Mouse (Mus musculus): Measurements from ENCODE around the gene Wdr48.

Wdr48 gene

GRCm38 (mm10) chr9:119894339-119895009 is at the start of gene Wdr48:
TSS of gene Wdr48 (plus strand) at chr9:119894878.
- CTCF ChIA-PET = no interaction called here

- CTCF ChIA-PET = no interaction called here
Measured at GRCm38 (mm10) chr9:119847187-119847586, 47.5 kb upstream of the Wdr48 start.

- CTCF ChIA-PET = no interaction called here
Measured at GRCm38 (mm10) chr9:119848671-119849070, 46.0 kb upstream of the Wdr48 start.

DNA sequence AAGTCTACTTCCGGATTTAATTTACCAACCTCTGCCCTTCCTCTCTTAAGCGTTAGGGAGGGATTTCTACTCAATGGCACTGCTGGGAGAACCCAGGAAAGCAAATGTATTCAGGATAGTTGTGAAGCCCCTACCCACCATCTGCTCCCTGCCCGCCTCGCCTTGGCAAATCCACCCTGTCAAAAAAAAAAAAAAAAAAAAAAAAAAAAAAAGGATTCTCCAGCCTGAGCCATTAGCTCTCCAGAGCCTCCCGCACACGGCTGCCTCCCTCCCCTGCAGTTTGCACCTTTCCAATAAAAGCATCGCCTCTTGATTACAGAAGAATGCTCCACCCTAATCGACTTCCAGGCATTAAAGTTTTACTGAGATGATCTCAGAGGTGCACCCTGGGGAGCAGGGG is 45.5 kb upstream of the Wdr48 start:
- CTCF ChIA-PET = no interaction called here

DNA sequence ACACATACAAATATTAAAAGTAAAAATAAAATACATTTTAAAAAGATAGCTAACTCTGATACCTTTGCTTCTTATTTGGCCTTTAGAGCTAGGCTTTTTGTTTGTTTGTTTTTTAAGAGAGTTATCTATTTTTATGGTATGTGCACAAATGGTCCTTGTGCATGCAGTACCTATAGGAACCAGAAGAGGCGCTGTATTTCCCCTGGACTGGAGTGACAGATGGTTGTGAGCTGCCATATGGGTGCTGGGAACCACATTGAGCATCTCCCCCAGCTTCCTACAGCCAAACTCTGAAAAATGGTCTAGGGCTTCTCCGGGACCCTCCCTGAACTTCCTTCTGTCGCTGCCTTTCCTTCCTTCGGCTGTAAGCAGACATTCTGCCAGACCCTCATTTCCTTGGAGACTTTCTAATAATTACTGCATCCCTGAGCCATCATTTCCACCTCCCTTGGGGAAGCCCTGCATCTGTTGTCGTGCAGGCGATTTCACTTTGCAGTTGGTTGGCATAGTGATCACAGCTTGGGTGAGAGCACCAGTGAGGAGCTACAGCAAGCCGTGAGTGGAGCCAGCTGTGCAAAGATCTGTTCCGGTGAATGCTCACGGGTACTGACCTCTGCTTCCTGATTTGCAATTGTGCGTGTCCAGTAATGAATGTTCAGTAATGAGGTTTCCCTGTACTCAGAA is 42.2 kb upstream of the Wdr48 start:
- CTCF ChIA-PET = interaction anchor here (0.7 kb wide), 1 partner anchor 1855 kb away, joined by 3 read pairs; no protein-coding TSS in a partner anchor

- CTCF ChIA-PET = interaction anchor here (0.7 kb wide), 1 partner anchor 1856 kb away, joined by 3 read pairs; no protein-coding TSS in a partner anchor
Measured at GRCm38 (mm10) chr9:119853071-119853846, 41.4 kb upstream of the Wdr48 start.

- CTCF ChIA-PET = no interaction called here
Measured at GRCm38 (mm10) chr9:119854170-119854569, 40.5 kb upstream of the Wdr48 start.

DNA sequence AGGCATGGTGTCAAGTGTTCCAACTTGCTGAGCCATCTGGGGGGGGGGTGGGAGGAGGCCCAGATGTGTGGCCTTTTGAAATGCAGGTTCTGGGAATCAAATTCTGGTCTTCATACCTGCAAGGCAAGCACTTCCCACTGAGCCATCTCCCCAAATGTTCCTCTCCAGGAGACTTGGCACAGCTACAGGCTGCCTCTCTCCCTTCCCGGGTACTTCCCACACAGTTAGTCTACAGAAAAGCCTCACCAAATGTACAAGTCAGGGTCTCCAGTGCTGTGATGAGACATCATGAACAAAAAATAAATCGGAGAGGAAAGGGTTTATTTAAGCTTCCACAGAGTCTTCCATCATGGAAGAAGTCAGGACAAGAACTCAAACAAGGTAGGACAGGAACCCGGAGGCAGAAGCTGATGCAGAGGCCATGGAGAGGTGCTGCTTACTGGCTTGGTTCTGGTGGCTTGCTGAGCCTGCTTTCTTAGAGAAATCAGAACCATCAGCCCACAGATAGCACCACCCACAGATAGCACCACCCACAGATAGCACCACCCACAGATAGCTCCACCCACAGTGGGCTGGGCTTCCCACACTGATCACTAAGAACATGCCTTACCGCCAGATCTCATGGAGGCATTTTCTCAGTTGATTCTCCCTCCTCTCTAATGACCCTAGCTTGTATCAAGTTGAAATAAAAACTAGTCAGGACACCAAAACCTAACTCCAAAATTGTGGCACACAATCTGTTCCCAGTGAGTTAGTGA is 7.4 kb upstream of the Wdr48 start:
- CTCF ChIA-PET = interaction anchor here (0.5 kb wide), 1 partner anchor 145 kb away, joined by 5 read pairs; no protein-coding TSS in a partner anchor

DNA sequence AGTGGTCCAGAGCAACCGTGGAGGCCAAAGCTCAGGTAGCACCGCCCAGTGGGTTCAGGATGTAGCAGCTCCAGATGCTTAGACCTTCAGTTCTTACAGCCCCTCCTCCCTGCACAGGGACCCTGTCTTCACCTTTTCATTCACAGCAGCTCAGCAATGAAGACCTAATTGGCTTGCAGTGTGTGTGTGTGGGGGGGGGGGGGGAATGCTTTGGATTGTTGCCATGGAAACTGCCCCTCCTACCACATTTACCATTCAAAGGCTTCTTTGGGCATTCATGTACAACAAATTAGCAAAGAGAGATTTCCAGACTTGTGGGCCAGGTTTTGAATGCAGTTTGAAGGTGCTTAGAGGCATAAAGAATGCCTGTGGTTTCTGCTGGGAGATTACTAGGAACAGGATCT is 5.8 kb upstream of the Wdr48 start:
- CTCF ChIA-PET = interaction anchor here (0.6 kb wide), 2 partner anchors 15 to 313 kb away, joined by 5 read pairs; no protein-coding TSS in a partner anchor

GRCm38 (mm10) chr9:119889446-119889845 is 5.2 kb upstream of the Wdr48 start:
- CTCF ChIA-PET = interaction anchor here (0.6 kb wide), 1 partner anchor 14 kb away, joined by 5 read pairs; no protein-coding TSS in a partner anchor

- CTCF ChIA-PET = no interaction called here
Measured at GRCm38 (mm10) chr9:119890692-119891091, 4.0 kb upstream of the Wdr48 start.

DNA sequence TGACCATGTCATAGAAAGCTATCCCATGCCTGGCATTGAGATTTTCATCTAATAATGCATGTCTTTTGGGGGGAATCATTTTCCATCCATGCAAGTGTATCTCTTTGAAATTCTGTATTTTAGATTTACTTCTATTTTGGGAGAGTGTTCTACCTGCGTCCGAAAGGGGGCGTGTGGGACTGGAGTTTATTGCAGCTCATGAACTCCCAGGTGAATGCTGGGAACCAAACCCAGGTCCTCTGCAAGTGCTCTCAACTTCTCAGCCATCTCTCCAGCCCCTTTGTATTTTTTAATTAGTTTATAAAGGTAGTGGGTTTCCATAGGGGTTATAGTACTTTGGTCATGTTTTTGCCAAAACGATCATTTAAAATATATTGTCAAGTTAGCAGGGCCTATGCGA is 797 bp upstream of the Wdr48 start:
- CTCF ChIA-PET = no interaction called here

DNA sequence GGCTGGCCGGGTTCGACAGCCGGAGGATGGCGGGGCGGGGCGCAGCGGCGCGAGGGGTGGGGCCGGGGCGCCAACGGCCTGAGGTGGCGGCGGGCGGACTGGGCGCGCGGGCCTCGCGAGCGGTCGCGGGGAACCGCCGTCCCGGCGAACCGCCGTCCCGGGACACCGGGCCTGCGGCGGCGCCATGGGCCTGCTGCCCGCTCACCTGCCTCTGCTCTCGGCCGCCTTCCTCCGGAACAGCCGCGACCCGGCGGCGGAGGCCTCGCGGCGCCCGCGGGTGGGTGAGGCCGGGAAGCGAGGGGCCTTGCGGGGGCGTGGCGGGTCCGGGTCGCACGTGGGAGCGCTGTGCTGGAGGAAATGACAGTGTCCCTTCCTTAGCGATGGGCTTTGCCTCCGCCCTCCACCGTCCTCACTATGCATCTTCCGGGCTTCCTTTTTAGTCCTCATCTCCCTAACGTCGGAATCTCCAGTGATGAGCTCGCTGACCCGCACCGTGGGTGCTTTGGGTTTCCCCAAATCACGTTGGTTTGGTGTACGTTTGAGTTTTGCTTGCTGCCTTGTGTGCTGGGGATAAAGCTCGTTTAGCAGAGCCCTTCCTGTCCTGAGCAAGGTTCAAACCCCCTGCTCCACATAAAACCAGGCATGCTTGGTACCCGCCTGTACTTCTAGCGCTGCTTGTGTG is 503 bp downstream of the Wdr48 start:
- CTCF ChIA-PET = no interaction called here

GRCm38 (mm10) chr9:119899446-119899845 is 4.8 kb downstream of the Wdr48 start:
- CTCF ChIA-PET = interaction anchor here (0.6 kb wide), 1 partner anchor 1216 kb away, joined by 3 read pairs; no protein-coding TSS in a partner anchor

DNA sequence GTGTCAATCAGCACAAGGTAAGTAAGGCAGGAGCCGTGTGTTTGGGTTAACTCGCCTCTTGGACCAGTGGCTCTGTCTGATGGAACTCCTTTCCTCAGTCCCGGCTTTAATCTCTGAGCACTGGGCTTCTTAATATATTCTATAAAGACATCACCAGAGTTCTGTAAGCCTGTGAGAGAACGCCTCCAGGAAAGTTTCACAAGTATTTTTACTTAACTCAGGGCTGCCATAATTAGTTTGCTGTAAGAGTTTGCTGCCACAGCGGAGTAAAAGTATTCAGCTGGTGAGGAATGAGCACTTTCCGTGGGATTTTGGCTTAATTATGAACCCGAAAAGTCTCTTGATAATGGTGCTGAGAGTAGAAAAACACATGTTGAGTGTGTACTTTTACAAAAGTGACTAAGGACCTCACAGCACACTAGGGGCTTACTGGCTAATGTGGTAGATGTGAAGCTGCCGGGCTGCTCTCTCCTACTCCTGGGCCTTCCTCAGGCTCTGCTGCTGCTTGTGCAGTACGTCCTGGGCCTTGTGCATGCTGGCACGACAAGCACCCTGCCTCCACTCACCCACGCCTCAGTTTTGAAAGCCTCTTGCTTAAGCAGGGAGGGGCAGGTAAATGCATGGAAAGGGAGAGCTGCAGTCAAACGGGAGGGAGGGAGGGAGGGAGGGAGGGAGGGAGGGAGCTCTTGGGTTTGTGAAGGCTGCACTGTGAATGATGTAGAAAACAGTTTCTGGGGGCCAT is 7.9 kb downstream of the Wdr48 start:
- CTCF ChIA-PET = no interaction called here

DNA sequence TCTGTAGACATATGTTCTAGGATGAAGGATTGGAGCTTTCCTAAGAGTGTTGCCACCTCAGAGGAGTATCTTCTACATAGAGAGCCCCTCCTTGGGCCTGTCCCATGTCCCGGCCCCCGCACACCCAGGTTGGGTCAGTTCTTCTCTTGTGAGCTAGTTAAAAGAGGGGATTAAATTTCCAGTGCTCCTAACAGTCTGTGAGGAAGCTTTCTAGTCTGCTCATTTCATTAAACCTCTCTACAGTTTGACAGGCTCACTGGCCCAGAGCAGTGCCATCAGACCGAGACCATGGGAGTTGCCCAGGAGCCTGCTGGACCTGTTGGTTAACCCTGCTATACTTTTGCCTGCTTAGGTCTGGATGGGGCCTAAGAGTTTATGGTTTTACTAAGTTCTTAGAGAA is 14.0 kb downstream of the Wdr48 start:
- CTCF ChIA-PET = interaction anchor here (1.0 kb wide), 1 partner anchor 13 kb away, joined by 3 read pairs; no protein-coding TSS in a partner anchor

DNA sequence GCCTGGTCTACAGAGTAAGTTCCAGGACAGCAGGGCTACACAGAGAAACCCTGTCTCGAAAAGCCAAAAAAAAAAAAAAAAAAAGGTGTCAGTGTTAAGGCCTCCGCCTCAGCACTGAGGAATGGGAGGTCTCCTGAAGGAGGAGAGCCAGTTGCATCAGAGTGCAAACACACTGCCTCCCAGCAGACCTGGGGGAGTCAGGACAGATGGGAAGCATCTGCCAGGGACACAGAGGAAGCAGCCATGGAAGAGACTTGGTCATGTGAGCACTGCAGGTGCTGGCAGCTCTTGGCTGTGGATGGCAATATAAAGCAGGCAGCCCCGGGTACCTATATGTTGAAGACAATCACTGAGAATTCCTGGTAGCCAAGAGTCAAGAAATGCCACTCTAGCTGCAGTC is 15.3 kb downstream of the Wdr48 start:
- CTCF ChIA-PET = no interaction called here

DNA sequence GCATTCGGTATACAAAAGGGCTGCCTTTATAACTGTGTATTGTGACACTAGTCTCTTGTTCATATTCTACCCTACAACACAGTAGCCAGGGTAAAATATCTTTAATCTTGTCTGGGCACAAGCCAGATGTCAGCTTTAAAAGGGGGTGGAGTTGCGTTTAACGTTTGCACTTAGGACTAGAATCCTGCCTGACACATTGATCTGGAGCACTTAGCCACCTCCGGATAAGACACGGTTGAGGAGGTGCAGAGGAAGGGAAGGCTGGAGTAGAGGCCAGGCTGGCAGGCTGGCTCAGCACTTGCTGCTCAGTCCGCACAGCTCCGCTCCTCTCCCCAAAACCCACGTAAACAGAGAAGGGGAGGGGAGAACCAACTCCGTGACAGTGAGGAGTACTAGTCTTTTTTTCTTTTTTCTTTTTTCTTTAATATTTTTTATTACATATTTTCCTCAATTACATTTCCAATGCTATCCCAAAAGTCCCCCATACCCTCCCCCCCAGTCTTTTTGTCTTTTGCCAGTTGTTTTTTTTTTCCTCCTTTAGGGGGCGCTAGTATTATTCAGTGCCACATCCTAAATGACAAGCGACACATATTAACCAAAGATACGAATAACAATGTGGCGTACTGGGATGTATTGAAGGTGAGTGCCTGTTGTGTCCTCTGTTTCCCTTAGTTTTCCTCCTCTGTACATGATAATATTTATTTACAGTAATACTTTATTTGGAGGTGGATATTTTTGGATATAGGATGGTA is 18.6 kb downstream of the Wdr48 start:
- CTCF ChIA-PET = interaction anchor here (0.7 kb wide), 1 partner anchor 1440 kb away, joined by 14 read pairs; no protein-coding TSS in a partner anchor

DNA sequence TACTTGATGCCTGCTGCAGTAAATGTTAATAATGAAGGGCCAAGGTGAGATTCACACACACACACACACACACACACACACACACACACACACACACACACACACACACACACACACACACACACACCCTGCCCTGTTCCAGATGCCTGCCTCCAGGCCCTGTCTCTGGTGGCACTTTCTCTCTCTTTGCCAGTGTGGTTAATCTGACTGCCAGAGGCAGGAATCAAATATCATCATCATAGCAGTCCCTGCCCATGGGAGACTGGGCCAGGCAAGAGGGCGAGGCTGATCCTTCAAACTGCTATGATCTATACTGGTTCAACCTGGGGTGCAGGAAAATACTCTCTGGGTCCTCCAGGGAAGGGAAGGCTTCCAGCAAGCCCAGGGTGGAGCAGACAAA is 25.2 kb downstream of the Wdr48 start:
- CTCF ChIA-PET = no interaction called here

DNA sequence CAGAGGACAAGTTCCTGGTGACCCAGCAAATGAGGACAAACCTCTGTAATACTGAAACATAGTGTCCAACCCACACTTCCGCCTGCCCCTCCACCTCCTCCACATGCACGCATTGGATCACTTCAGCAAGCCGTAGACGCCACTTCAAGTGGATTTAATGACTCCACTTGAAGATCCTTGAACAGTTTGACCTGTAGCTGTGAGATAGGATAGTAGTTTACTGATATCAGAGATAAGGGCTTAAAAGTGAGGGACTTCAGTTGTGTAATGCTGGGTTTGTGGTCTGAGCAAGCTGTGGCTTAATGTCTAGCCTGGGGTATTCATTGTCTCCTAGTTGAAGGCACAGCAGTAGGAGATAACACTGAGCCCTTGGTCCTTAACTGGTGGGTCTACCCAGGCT is 28.8 kb downstream of the Wdr48 start:
- CTCF ChIA-PET = no interaction called here
